Mouse (Mus musculus): ENCODE data around the gene Phldb3.

GRCm38 (mm10) chr7:24587330-24588105 is 23.0 kb upstream of the Phldb3 start, which contains the start of the genes Ethe1 and Zfp575:
- TF ChIP-seq POLR2A (IDR thresholded peaks at IDR 0.05; ENCODE audit: borderline replicate concordance, extremely low read depth, low read depth, low read length) (peak; percentile 15; the same call in 1 of the 2 replicates), CTCF (IDR thresholded peaks at IDR 0.05; ENCODE audit: insufficient read depth, low read length) (no peak)
